Mouse (Mus musculus): Measurements from ENCODE around the gene Lpar5.

DNA sequence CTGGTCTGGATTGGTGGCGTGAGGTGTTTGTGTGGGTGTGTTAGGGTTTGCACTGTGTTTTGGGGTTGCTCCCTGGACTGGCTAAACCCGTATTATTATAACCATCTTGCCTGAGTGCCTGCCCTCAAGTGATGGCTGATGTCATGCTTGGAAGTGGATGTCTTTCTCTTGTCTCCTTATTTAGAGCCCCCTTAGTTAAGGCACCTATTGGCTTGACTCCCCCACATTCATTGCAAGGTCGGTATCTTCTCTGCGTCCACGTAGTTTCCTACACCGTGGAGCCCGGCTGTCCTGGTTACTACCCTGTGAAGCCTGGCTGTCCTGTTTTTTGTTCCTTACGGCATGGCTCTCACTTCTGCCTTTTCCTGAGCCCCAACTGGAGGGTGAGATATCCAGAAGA, 30.2 kb downstream of the Lpar5 start:
- no peak for TF ChIP-seq CTCF (IDR thresholded peaks at IDR 0.05; ENCODE audit: low read depth)
- TF ChIP-seq EP300 (optimal IDR thresholded peaks at IDR 0.05), result no peak

Measured in stomach, postnatal 0 days (tissue).